Mouse (Mus musculus) frontal cortex, adult (tissue): ENCODE data around the gene Krt27.

Experiments used
- ATAC-seq: cut with Nextera tagmentation; 2 replicates; pipeline ENCODE4 v1.9.2; 2017; ENCODE audit warnings: mild to moderate bottlenecking, moderate library complexity, mixed read lengths; ENCODE audit not compliant: low TSS enrichment

Krt27 gene

GRCm38 (mm10) chr11:99329655-99330054 lies 21.2 kb downstream of the Krt27 start:
- no peak for ATAC-seq

- ATAC-seq = no peak
Measured at GRCm38 (mm10) chr11:99322851-99323250, 28.1 kb downstream of the Krt27 start, which contains the start of gene Krt25. Krt25 (minus strand) TSS chr11:99322951.

- ATAC-seq = no peak
Measured at GRCm38 (mm10) chr11:99321094-99321493, 29.8 kb downstream of the Krt27 start.

- ATAC-seq = no peak
Measured at GRCm38 (mm10) chr11:99319127-99319526, 31.8 kb downstream of the Krt27 start.

- no peak for ATAC-seq
Measured at GRCm38 (mm10) chr11:99316543-99316942, 34.4 kb downstream of the Krt27 start.

- no peak for ATAC-seq
Measured at GRCm38 (mm10) chr11:99314594-99314993, 36.3 kb downstream of the Krt27 start.

- no peak for ATAC-seq
Measured at GRCm38 (mm10) chr11:99310882-99311281, 40.0 kb downstream of the Krt27 start.

GRCm38 (mm10) chr11:99307579-99307978 lies 43.3 kb downstream of the Krt27 start:
- peak; percentile 70; the same call in 1 of the 2 replicates for ATAC-seq
